Mouse (Mus musculus) neural tube, embryonic 13.5 days (tissue): Measurements from ENCODE around the gene Popdc3. TPM values are rescaled to one million over a fixed set of nuclear protein-coding genes. Genes with fewer than 3 reads are reported as not detected.
"Not testable (repeated sequence)": the region's sequence is repeated elsewhere in the genome, so short reads cannot be mapped to it uniquely, and the experiment has no call there.

ENCODE experiments used
- ATAC-seq: fragments of 200-750 bp; cut with Nextera tagmentation; 2 replicates; pipeline ENCODE4 v1.8.0; 2017; ENCODE audit warnings: low read depth, mild to moderate bottlenecking, moderate TSS enrichment, moderate library complexity
- H3K27ac ChIP-seq: fragments of 300-500 bp; sonication (generic); replicated peaks from 2 replicates; pipeline ENCODE4 v1.5.1; 2015; ENCODE audit warnings: moderate library complexity, mild to moderate bottlenecking, inconsistent platforms
- H3K27me3 ChIP-seq: fragments of 300-500 bp; sonication (generic); 2 replicates; pipeline ENCODE4 v1.6.1; 2015; ENCODE audit warnings: mild to moderate bottlenecking, inconsistent platforms
- H3K36me3 ChIP-seq: fragments of 300-500 bp; sonication (generic); 2 replicates; pipeline ENCODE4 v1.6.1; 2015; ENCODE audit warnings: mild to moderate bottlenecking, inconsistent platforms
- H3K4me1 ChIP-seq: fragments of 300-500 bp; sonication (generic); replicated peaks from 2 replicates; pipeline ENCODE4 v1.6.1; 2015; ENCODE audit warnings: inconsistent platforms
- H3K4me2 ChIP-seq: fragments of 300-500 bp; sonication (generic); 2 replicates; pipeline ENCODE4 v1.6.1; 2015; ENCODE audit warnings: inconsistent platforms, mild to moderate bottlenecking, moderate library complexity
- H3K4me3 ChIP-seq: fragments of 300-500 bp; sonication (generic); 2 replicates; pipeline ENCODE4 v1.5.1; 2015; ENCODE audit warnings: mild to moderate bottlenecking, inconsistent platforms
- H3K9ac ChIP-seq: fragments of 300-500 bp; sonication (generic); 2 replicates; pipeline ENCODE4 v1.6.1; 2015; ENCODE audit warnings: moderate library complexity, mild to moderate bottlenecking, inconsistent platforms
- H3K9me3 ChIP-seq: fragments of 300-500 bp; sonication (generic); 2 replicates; pipeline ENCODE4 v1.6.1; 2016; ENCODE audit warnings: inconsistent platforms
- WGBS: fragments of 180-500 bp; shearing (Covaris S2); methylation state at CpG from one replicate; pipeline ENCODE4 v1.1.7; 2015; 5-methylcytosine and 5-hydroxymethylcytosine counted together
- polyA plus RNA-seq: library from polyadenylated mRNA; unstranded; fragments of >200 nt; fragmentation: Nextera tagmentation; extraction: Ambion mirVana; gene quantifications from 2 replicates; pipeline ENCODE4 v1.2.1, GENCODE M21; 2015

The Popdc3 gene
- 2.0 and 4.1 TPM in 2 replicates for polyA plus RNA-seq

- not testable (repeated sequence) for H3K36me3 ChIP-seq, H3K4me1 ChIP-seq, H3K9me3 ChIP-seq, H3K4me3 ChIP-seq, H3K27ac ChIP-seq, H3K27me3 ChIP-seq, ATAC-seq, H3K9ac ChIP-seq, H3K4me2 ChIP-seq
- 73% methylated on average over 1 of the region's 5 CpGs for WGBS
Observed at GRCm38 (mm10) chr10:45177798-45178197, at the start of gene Popdc3. Gene Popdc3, plus strand, starts transcription at chr10:45178098.

- no peaks in the 10 kb centered on the region for H3K27me3 ChIP-seq
- 0 out of 2 replicates have a peak overlapping the region, but pooled peaks have one; percentile 16 for H3K4me2 ChIP-seq
- H3K4me3 ChIP-seq, result no peak overlapping the region
- H3K9ac ChIP-seq, result peak overlapping the region; percentile 6; the same call in 1 of the 2 replicates
- no peaks in the 10 kb centered on the region for H3K9me3 ChIP-seq
- peaks cover 14% of the 10 kb centered on the region for H3K4me1 ChIP-seq
- 40% methylated on average over 11 of the region's 11 CpGs for WGBS
- H3K27ac ChIP-seq, result peak overlapping the region; percentile 69
- peaks cover 25% of the 10 kb centered on the region for H3K36me3 ChIP-seq
- ATAC-seq, result peak; percentile 62
Observed at GRCm38 (mm10) chr10:45129105-45129504, 48.8 kb upstream of the Popdc3 start.

- peaks cover 14% of the 10 kb centered on the region for H3K4me1 ChIP-seq
- H3K9ac ChIP-seq, result no peak overlapping the region
- no peak overlapping the region for H3K4me3 ChIP-seq
- H3K9me3 ChIP-seq, result no peaks in the 10 kb centered on the region
- no peak overlapping the region for H3K4me2 ChIP-seq
- no peaks in the 10 kb centered on the region for H3K27me3 ChIP-seq
- 93% methylated on average over 6 of the region's 6 CpGs for WGBS
- peaks cover 18% of the 10 kb centered on the region for H3K36me3 ChIP-seq
- ATAC-seq, result no peak
- H3K27ac ChIP-seq, result 0 out of 2 replicates have a peak overlapping the region, but pooled peaks have one; percentile 69
Observed at GRCm38 (mm10) chr10:45130004-45130403, 47.9 kb upstream of the Popdc3 start.

DNA sequence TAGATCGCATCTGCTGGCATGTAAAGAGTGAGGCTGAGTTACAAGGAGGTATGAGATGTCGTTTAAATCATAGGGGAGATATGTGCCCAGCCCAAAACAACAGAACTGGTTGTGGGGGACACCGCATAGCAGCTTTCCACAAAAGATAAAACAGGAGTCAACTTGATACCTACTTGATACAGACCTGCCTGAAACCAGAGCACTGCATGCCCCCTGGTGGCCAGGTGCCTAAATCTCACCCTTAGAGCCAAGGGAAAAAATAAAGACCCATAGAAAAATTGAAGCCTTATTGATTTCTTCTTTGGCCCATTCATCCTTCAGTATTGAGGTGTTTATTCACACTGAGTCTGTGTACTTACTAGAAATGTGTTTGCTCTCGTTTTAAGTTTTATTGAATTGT lies 45.5 kb upstream of the Popdc3 start:
- Histone ChIP-seq H3K4me3 (no peak overlapping the region), H3K27me3 (no peaks in the 10 kb centered on the region), H3K27ac (no peak overlapping the region), H3K9ac (no peak overlapping the region), H3K4me1 (peaks cover 14% of the 10 kb centered on the region), H3K36me3 (0 out of 2 replicates have a peak, but pooled peaks cover 8% of the 10 kb centered on the region), H3K9me3 (no peaks in the 10 kb centered on the region), H3K4me2 (no peak overlapping the region)
- WGBS, result 80% methylated on average over 4 of the region's 4 CpGs
- ATAC-seq, result no peak

- H3K27ac ChIP-seq, result no peak overlapping the region
- no peaks in the 10 kb centered on the region for H3K36me3 ChIP-seq
- H3K4me2 ChIP-seq, result no peak overlapping the region
- 93% methylated on average over 7 of the region's 7 CpGs for WGBS
- H3K9ac ChIP-seq, result no peak overlapping the region
- H3K4me3 ChIP-seq, result no peak overlapping the region
- no peak for ATAC-seq
- H3K4me1 ChIP-seq, result peaks cover 35% of the 10 kb centered on the region
- H3K9me3 ChIP-seq, result no peaks in the 10 kb centered on the region
- no peaks in the 10 kb centered on the region for H3K27me3 ChIP-seq
Observed at GRCm38 (mm10) chr10:45136806-45137205, 41.1 kb upstream of the Popdc3 start.

- Histone ChIP-seq H3K9me3 (no peaks in the 10 kb centered on the region), H3K9ac (no peak overlapping the region), H3K4me2 (no peak overlapping the region), H3K4me3 (no peak overlapping the region), H3K36me3 (no peaks in the 10 kb centered on the region), H3K27ac (peak overlapping the region; percentile 55), H3K27me3 (no peaks in the 10 kb centered on the region), H3K4me1 (peaks cover 35% of the 10 kb centered on the region)
- 42% methylated on average over 4 of the region's 4 CpGs for WGBS
- ATAC-seq, result 0 out of 2 replicates have a peak, but pooled peaks have one; percentile 45
Observed at GRCm38 (mm10) chr10:45139910-45140309, 38.0 kb upstream of the Popdc3 start.

- Histone ChIP-seq H3K9me3 (no peaks in the 10 kb centered on the region), H3K27me3 (no peaks in the 10 kb centered on the region), H3K36me3 (no peaks in the 10 kb centered on the region), H3K9ac (no peak overlapping the region), H3K4me1 (peaks cover 35% of the 10 kb centered on the region), H3K4me2 (no peak overlapping the region), H3K27ac (peak overlapping the region; percentile 55; the same call in 1 of the 2 replicates), H3K4me3 (no peak overlapping the region)
- no peak; the same call in none of the 2 replicates for ATAC-seq
- 49% methylated on average over 7 of the region's 7 CpGs for WGBS
Observed at GRCm38 (mm10) chr10:45140474-45141212, 37.3 kb upstream of the Popdc3 start.

- Histone ChIP-seq H3K27ac (no peak overlapping the region), H3K4me1 (peaks cover 47% of the 10 kb centered on the region), H3K9me3 (no peaks in the 10 kb centered on the region), H3K4me3 (no peak overlapping the region), H3K4me2 (no peak overlapping the region), H3K36me3 (no peaks in the 10 kb centered on the region), H3K27me3 (no peaks in the 10 kb centered on the region), H3K9ac (no peak overlapping the region)
- ATAC-seq, result no peak
- 87% methylated on average over 5 of the region's 5 CpGs for WGBS
Observed at GRCm38 (mm10) chr10:45142359-45142758, 35.5 kb upstream of the Popdc3 start.

- ATAC-seq, result no peak
- Histone ChIP-seq H3K4me2 (no peak overlapping the region), H3K9me3 (no peaks in the 10 kb centered on the region), H3K27ac (no peak overlapping the region), H3K4me3 (no peak overlapping the region), H3K4me1 (peaks cover 39% of the 10 kb centered on the region), H3K9ac (no peak overlapping the region), H3K36me3 (peaks cover 6% of the 10 kb centered on the region; the same call in 1 of the 2 replicates), H3K27me3 (no peaks in the 10 kb centered on the region)
- WGBS, result 91% methylated on average over 6 of the region's 6 CpGs
Observed at GRCm38 (mm10) chr10:45144038-45144817, 33.7 kb upstream of the Popdc3 start.

GRCm38 (mm10) chr10:45146821-45147220 lies 31.1 kb upstream of the Popdc3 start:
- H3K4me3 ChIP-seq, result no peak overlapping the region
- 20% methylated on average over 6 of the region's 6 CpGs for WGBS
- peaks cover 27% of the 10 kb centered on the region for H3K4me1 ChIP-seq
- peak overlapping the region; percentile 64 for H3K27ac ChIP-seq
- 0 out of 2 replicates have a peak overlapping the region, but pooled peaks have one; percentile 2 for H3K4me2 ChIP-seq
- ATAC-seq, result no peak
- no peaks in the 10 kb centered on the region for H3K9me3 ChIP-seq
- no peaks in the 10 kb centered on the region for H3K27me3 ChIP-seq
- peaks cover 28% of the 10 kb centered on the region for H3K36me3 ChIP-seq
- peak overlapping the region; percentile 48 for H3K9ac ChIP-seq

- H3K4me3 ChIP-seq, result no peak overlapping the region
- H3K9me3 ChIP-seq, result no peaks in the 10 kb centered on the region
- H3K27me3 ChIP-seq, result no peaks in the 10 kb centered on the region
- H3K27ac ChIP-seq, result no peak overlapping the region
- 51% methylated on average over 5 of the region's 5 CpGs for WGBS
- peaks cover 66% of the 10 kb centered on the region for H3K36me3 ChIP-seq
- peaks cover 27% of the 10 kb centered on the region for H3K4me1 ChIP-seq
- no peak overlapping the region for H3K4me2 ChIP-seq
- H3K9ac ChIP-seq, result no peak overlapping the region
- peak; percentile 22; the same call in 1 of the 2 replicates for ATAC-seq
Observed at GRCm38 (mm10) chr10:45151137-45151536, 26.8 kb upstream of the Popdc3 start.
